Mouse (Mus musculus) liver, embryonic 15.5 days (tissue): ENCODE results near the gene Slc4a8. TPM values are rescaled to one million over a fixed set of nuclear protein-coding genes. Genes with fewer than 3 reads are reported as not detected.

Experiments used
- ATAC-seq: fragments of 200-750 bp; cut with Nextera tagmentation; 2 replicates; pipeline ENCODE4 v1.8.0; 2017; ENCODE audit warnings: moderate number of reproducible peaks, mild to moderate bottlenecking, moderate library complexity; ENCODE audit not compliant: insufficient read depth
- H3K27ac ChIP-seq: fragments of 300-500 bp; sonication (generic); replicated peaks from 2 replicates; pipeline ENCODE4 v1.5.1; 2015; ENCODE audit warnings: mild to moderate bottlenecking, inconsistent platforms
- H3K27me3 ChIP-seq: fragments of 300-500 bp; sonication (generic); 2 replicates; pipeline ENCODE4 v1.6.1; 2015; ENCODE audit warnings: mild to moderate bottlenecking, inconsistent platforms
- H3K36me3 ChIP-seq: fragments of 300-500 bp; sonication (generic); replicated peaks from 2 replicates; pipeline ENCODE4 v1.6.1; 2015; ENCODE audit warnings: moderate library complexity, mild to moderate bottlenecking, inconsistent platforms
- H3K4me1 ChIP-seq: fragments of 300-500 bp; sonication (generic); replicated peaks from 2 replicates; pipeline ENCODE4 v1.6.1; 2015; ENCODE audit warnings: inconsistent platforms
- H3K4me2 ChIP-seq: fragments of 300-500 bp; sonication (generic); 2 replicates; pipeline ENCODE4 v1.6.1; 2015; ENCODE audit warnings: moderate library complexity, mild to moderate bottlenecking, inconsistent platforms
- H3K4me3 ChIP-seq: fragments of 300-500 bp; sonication (generic); replicated peaks from 2 replicates; pipeline ENCODE4 v1.5.1; 2015; ENCODE audit warnings: mild to moderate bottlenecking, inconsistent platforms
- H3K9ac ChIP-seq: fragments of 300-500 bp; sonication (generic); 2 replicates; pipeline ENCODE4 v1.6.1; 2015; ENCODE audit warnings: moderate library complexity, mild to moderate bottlenecking, inconsistent platforms
- H3K9me3 ChIP-seq: fragments of 300-500 bp; sonication (generic); replicated peaks from 2 replicates; pipeline ENCODE4 v1.6.1; 2016; ENCODE audit warnings: inconsistent platforms
- WGBS: fragments of 180-500 bp; shearing (Covaris S2); methylation state at CpG from one replicate; pipeline ENCODE4 v1.1.7; 2015; ENCODE audit warnings: mixed read lengths; ENCODE audit not compliant: insufficient replicate concordance; 5-methylcytosine and 5-hydroxymethylcytosine counted together
- polyA plus RNA-seq: library from polyadenylated mRNA; unstranded; fragments of >200 nt; fragmentation: Nextera tagmentation; extraction: Ambion mirVana; gene quantifications from 2 replicates; pipeline ENCODE4 v1.2.1, GENCODE M21; 2015

Slc4a8 gene
- polyA plus RNA-seq, 1 experiment from 2014 or later: 0.25 TPM

GRCm38 (mm10) chr15:100726721-100727120 lies 34.8 kb upstream of the Slc4a8 start:
- no peak overlapping the region for H3K4me2 ChIP-seq
- H3K9me3 ChIP-seq: no peaks in the 10 kb centered on the region; the same call in 1 of the 2 replicates
- peaks cover 18% of the 10 kb centered on the region for H3K4me1 ChIP-seq
- no peak overlapping the region for H3K27ac ChIP-seq
- H3K4me3 ChIP-seq: no peak overlapping the region
- WGBS: 72% methylated on average over 11 of the region's 11 CpGs
- no peak overlapping the region for H3K9ac ChIP-seq
- ATAC-seq: no peak
- peaks cover 73% of the 10 kb centered on the region for H3K27me3 ChIP-seq
- H3K36me3 ChIP-seq: no peaks in the 10 kb centered on the region

- ATAC-seq: no peak
- H3K9ac ChIP-seq: no peak overlapping the region
These were observed 33.7 kb upstream of the Slc4a8 start for GRCm38 (mm10) chr15:100727834-100728233.

DNA sequence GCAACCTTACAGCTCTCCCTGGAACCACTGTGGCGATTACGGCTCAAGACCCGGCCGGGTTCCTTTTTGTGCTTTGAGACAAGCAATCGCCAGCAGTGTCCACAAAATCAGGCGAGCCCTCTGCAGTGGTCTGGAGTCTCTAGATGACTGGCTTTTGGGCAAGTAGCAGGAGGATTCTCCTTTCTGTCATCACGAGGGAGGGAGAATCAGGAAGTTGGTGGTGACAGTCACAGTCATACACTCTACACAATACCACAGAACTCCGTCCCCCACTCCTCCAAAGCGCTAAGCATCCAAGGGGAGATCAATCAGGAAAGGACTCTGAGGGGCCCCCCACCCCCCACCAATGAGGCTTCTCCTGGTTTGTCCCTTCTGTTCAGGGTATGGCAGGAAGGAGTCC lies 33.0 kb upstream of the Slc4a8 start:
- WGBS: 17% methylated on average over 9 of the region's 9 CpGs
- no peak overlapping the region for H3K9ac ChIP-seq
- ATAC-seq: no peak
- peak overlapping the region; percentile 48 for H3K4me3 ChIP-seq
- H3K9me3 ChIP-seq: no peaks in the 10 kb centered on the region; the same call in 1 of the 2 replicates
- H3K27ac ChIP-seq: no peak overlapping the region
- H3K4me1 ChIP-seq: peaks cover 23% of the 10 kb centered on the region
- H3K27me3 ChIP-seq: peaks cover 84% of the 10 kb centered on the region
- H3K36me3 ChIP-seq: no peaks in the 10 kb centered on the region
- H3K4me2 ChIP-seq: peak overlapping the region; percentile 69

More at GRCm38 (mm10) chr15:100727834-100728233, 33.7 kb upstream of the Slc4a8 start:
- WGBS: 69% methylated on average over 11 of the region's 11 CpGs
- Histone ChIP-seq H3K4me2 (no peak overlapping the region), H3K36me3 (no peaks in the 10 kb centered on the region), H3K27me3 (peaks cover 84% of the 10 kb centered on the region), H3K9me3 (no peaks in the 10 kb centered on the region; the same call in 1 of the 2 replicates), H3K4me1 (peaks cover 20% of the 10 kb centered on the region), H3K4me3 (no peak overlapping the region), H3K27ac (no peak overlapping the region)

GRCm38 (mm10) chr15:100729281-100729985 lies 32.1 kb upstream of the Slc4a8 start, which contains the start of gene Galnt6:
TSS of gene Galnt6 (minus strand) at chr15:100729376.
- Histone ChIP-seq H3K4me2 (peak within 1 kb of the TSS; percentile 69), H3K36me3 (no peaks in the 10 kb centered on the region), H3K27ac (no peak within 1 kb of the TSS), H3K9me3 (no peaks in the 10 kb centered on the region; the same call in 1 of the 2 replicates), H3K4me3 (peak within 1 kb of the TSS; percentile 48), H3K4me1 (peaks cover 26% of the 10 kb centered on the region), H3K27me3 (peaks cover 78% of the 10 kb centered on the region), H3K9ac (no peak within 1 kb of the TSS)
- peak; percentile 54; the same call in 1 of the 2 replicates for ATAC-seq
- 9% methylated on average over 39 of the region's 57 CpGs for WGBS

DNA sequence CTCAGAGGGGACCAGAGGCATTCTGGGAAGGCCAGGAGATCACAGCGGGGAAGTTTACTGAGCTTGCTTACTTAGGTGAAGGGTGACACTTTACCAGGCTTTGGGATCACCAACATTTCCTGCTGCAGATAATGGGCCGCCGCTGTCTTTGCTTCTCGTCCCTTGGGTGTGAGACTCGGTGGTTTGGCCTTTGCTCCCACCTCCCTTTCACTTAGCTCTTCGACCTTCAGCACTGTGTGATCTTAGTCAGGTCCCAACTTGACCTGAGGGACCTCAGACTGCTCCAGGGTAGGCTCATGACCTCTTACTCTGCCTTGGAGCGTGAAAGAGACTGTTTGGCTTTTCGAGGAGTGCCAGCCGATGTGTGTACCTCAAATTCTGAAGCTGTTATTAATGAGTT lies 30.5 kb upstream of the Slc4a8 start:
- Histone ChIP-seq H3K4me1 (peaks cover 36% of the 10 kb centered on the region), H3K36me3 (no peaks in the 10 kb centered on the region), H3K27ac (no peak overlapping the region), H3K27me3 (peaks cover 70% of the 10 kb centered on the region), H3K4me3 (no peak overlapping the region), H3K4me2 (no peak overlapping the region), H3K9ac (no peak overlapping the region), H3K9me3 (no peaks in the 10 kb centered on the region; the same call in 1 of the 2 replicates)
- ATAC-seq: no peak
- 38% methylated on average over 9 of the region's 9 CpGs for WGBS

GRCm38 (mm10) chr15:100732580-100732979 lies 29.0 kb upstream of the Slc4a8 start:
- H3K27me3 ChIP-seq: peaks cover 57% of the 10 kb centered on the region
- no peaks in the 10 kb centered on the region; the same call in 1 of the 2 replicates for H3K9me3 ChIP-seq
- WGBS: 12% methylated on average over 5 of the region's 5 CpGs
- H3K36me3 ChIP-seq: no peaks in the 10 kb centered on the region
- H3K4me2 ChIP-seq: no peak overlapping the region
- ATAC-seq: no peak
- no peak overlapping the region for H3K9ac ChIP-seq
- H3K4me1 ChIP-seq: peaks cover 46% of the 10 kb centered on the region
- H3K4me3 ChIP-seq: no peak overlapping the region
- no peak overlapping the region for H3K27ac ChIP-seq

DNA sequence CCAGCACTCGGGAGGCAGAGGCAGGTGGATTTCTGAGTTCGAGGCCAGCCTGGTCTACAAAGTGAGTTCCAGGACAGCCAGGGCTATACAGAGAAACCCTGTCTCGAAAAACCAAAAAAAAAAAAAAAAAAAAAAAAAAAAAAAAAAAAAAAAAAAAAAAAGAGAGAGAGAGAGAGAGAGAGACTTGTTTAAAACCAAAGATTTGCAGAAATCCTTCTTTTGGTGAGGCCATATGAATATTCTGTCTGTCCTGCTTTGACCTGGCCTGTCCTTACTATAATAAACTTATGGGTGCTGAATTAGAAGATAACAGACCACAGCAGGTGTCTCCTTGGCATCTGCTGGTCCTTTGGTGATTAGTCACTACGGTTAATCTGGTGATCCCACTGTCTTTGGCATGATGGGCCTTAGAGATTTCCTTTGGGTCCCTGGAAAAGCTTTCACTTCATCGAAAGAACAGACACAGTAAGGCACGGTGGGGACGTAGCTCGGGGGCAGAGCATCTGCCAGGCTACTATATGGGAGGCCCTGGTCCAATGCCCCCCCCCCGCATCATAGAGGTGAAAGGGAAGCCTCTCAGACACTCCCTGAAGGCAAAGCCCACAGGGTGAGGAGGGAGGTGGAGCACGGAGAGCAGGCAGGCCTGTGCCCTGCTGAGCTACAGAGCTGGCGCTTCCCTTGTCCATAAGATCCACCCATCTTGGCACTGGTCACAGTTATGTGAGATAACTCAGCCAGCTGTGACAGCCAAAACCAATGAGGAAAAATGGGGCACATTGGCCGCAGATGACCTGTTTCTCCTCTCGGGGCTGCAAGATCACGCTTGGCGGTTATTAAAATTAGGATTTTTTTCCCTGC lies 26.2 kb upstream of the Slc4a8 start:
- 39% methylated on average over 15 of the region's 15 CpGs for WGBS
- ATAC-seq: 0 out of 2 replicates have a peak, but pooled peaks have one; percentile 7
- peaks cover 50% of the 10 kb centered on the region for H3K4me1 ChIP-seq

GRCm38 (mm10) chr15:100735953-100736300 lies 25.6 kb upstream of the Slc4a8 start:
- WGBS: 26% methylated on average over 9 of the region's 9 CpGs
- Histone ChIP-seq H3K27me3 (peaks cover 24% of the 10 kb centered on the region), H3K4me2 (peak overlapping the region; percentile 30), H3K9me3 (no peaks in the 10 kb centered on the region), H3K27ac (no peak overlapping the region; the same call in 1 of the 2 replicates), H3K4me3 (no peak overlapping the region), H3K36me3 (no peaks in the 10 kb centered on the region), H3K9ac (no peak overlapping the region), H3K4me1 (peaks cover 50% of the 10 kb centered on the region)
- ATAC-seq: no peak

More for the DNA sequence above, 26.2 kb upstream of the Slc4a8 start:
- H3K36me3 ChIP-seq: no peaks in the 10 kb centered on the region
- H3K27ac ChIP-seq: no peak overlapping the region; the same call in 1 of the 2 replicates
- H3K4me2 ChIP-seq: peak overlapping the region; percentile 30
- H3K27me3 ChIP-seq: peaks cover 30% of the 10 kb centered on the region
- no peaks in the 10 kb centered on the region for H3K9me3 ChIP-seq
- H3K9ac ChIP-seq: no peak overlapping the region
- no peak overlapping the region for H3K4me3 ChIP-seq

DNA sequence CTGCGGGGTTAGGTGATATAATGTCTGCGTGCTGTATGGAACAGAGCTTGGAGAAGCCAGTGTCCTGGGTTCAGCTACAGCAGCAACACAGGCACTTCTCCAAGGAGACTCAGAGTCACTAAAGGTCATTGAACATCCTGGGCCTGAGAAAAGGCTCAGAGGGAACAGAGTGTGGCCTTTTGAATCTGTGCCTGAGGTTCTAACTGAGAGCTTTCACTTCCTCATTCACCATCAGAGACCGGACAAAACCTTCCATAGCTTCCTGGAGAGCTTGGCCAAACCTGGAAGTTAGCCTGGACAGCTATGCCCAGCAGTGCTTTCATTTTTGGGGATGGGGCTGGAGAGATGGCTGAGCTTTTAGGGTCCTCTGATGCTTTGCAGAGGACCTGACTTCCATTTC lies 23.9 kb upstream of the Slc4a8 start:
- ATAC-seq: no peak
- H3K27ac ChIP-seq: peak overlapping the region; percentile 87
- H3K9me3 ChIP-seq: no peaks in the 10 kb centered on the region
- H3K4me1 ChIP-seq: peaks cover 47% of the 10 kb centered on the region
- H3K4me3 ChIP-seq: no peak overlapping the region
- H3K9ac ChIP-seq: peak overlapping the region; percentile 31; the same call in 1 of the 2 replicates
- H3K36me3 ChIP-seq: no peaks in the 10 kb centered on the region
- peak overlapping the region; percentile 65 for H3K4me2 ChIP-seq
- 66% methylated on average over 3 of the region's 3 CpGs for WGBS
- peaks cover 6% of the 10 kb centered on the region for H3K27me3 ChIP-seq

DNA sequence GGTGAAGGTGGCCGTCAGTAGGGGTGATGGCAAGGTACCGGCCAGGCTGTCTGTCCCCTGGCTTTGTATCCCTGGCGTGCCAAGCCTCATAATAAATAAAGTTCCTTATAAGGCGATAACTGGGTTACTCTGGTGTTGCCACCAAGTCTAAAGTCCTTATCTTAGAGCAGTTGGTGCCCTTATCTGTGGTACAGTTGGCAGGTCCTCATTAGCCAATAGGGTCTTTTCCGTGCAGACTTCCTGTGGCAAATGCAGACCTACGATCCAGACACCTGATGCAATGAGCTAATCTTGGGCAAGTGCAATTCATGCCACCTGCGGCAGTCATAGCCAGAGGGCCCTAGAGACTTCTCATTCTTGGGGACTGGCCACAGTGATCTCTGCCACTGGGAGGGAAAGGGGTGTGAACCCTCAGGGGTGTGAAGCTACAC lies 23.2 kb upstream of the Slc4a8 start:
- ATAC-seq: peak; percentile 88
- H3K4me1 ChIP-seq: peaks cover 42% of the 10 kb centered on the region
- no peaks in the 10 kb centered on the region for H3K27me3 ChIP-seq
- WGBS: 15% methylated on average over 7 of the region's 7 CpGs
- H3K9ac ChIP-seq: peak overlapping the region; percentile 31; the same call in 1 of the 2 replicates
- H3K4me3 ChIP-seq: 0 out of 2 replicates have a peak overlapping the region, but pooled peaks have one; percentile 12
- no peaks in the 10 kb centered on the region for H3K9me3 ChIP-seq
- peak overlapping the region; percentile 87 for H3K27ac ChIP-seq
- no peaks in the 10 kb centered on the region for H3K36me3 ChIP-seq
- H3K4me2 ChIP-seq: peak overlapping the region; percentile 65

DNA sequence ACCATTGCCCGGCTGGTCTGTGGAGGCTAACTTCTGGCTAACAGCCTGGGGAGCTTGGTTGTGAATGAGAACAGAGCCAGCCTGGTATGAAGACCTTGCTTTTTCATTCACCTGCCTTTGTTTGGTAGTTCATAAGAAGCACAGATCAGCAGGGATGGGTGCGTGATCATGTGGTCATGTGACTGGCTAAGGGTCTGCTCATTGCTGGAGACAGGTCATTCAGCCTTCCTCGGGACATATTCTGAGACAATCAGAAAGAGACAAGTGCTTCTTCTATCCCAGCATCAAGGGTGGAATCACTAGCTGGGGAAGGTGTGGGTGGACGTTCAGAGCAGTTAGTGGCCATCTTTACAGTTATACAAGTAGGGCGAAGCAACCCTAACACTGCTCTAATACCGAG lies 22.1 kb upstream of the Slc4a8 start:
- Histone ChIP-seq H3K9me3 (no peaks in the 10 kb centered on the region), H3K36me3 (no peaks in the 10 kb centered on the region), H3K4me2 (no peak overlapping the region), H3K27ac (peak overlapping the region; percentile 87; the same call in 1 of the 2 replicates), H3K27me3 (no peaks in the 10 kb centered on the region), H3K4me1 (peaks cover 39% of the 10 kb centered on the region), H3K9ac (no peak overlapping the region), H3K4me3 (no peak overlapping the region)
- ATAC-seq: no peak
- whole genome bisulfite sequencing: 76% methylated on average over 6 of the region's 6 CpGs
